Comparison of ENCODE assay signal across 8 mouse cellular contexts in genomic region chr11:120989523-120989922, GRCm38 (mm10). TPM values are rescaled to one million over a fixed set of nuclear protein-coding genes. Genes with fewer than 3 reads are reported as not detected.
DNase-seq lines count a peak whose midpoint lies in the region; ATAC-seq and TF ChIP-seq lines count a peak whose summit lies in the region.

No protein-coding gene starts in this region.

- no peak for DNase-seq in gastrocnemius, adult 2 months
- no peak for DNase-seq in gastrocnemius, adult 8-10 months (ENCODE audit: low spot score in 2 of 2)
- peak; percentile 22 for DNase-seq in A20 (ENCODE audit: low read depth, low spot score)
- no peak for DNase-seq in liver, embryonic 13.5 days
- no peak for DNase-seq in cerebellum, adult 18-20 months
- DNase-seq in left cerebral cortex, postnatal 25 days (ENCODE audit: low spot score in 2 of 2): no peak

- intact Hi-C loops in gastrocnemius, adult 2 months (cut with DNase I): loop anchor here (10.0 kb wide), 1 partner anchor 85 kb away; no protein-coding TSS in a partner anchor
- intact Hi-C loops in left cerebral cortex, postnatal 25 days (cut with DNase I): no loop called here

- H3K9me3 ChIP-seq in liver, embryonic 13.5 days (replicated peaks): no peaks in the 10 kb centered on the region

- 33% methylated on average over 1 of the region's 1 CpGs for WGBS in liver, embryonic 13.5 days (ENCODE audit: insufficient replicate concordance)

- H3K9ac ChIP-seq in liver, embryonic 13.5 days: peak overlapping the region; percentile 98

- H3K4me3 ChIP-seq in gastrocnemius, adult 2 months: peak overlapping the region; percentile 94
- H3K4me3 ChIP-seq in liver, embryonic 13.5 days (replicated peaks): peak overlapping the region; percentile 96

- H3K4me2 ChIP-seq in liver, embryonic 13.5 days: peak overlapping the region; percentile 85

- TF ChIP-seq CTCF in gastrocnemius, adult 2 months (IDR thresholded peaks at IDR 0.05): no peak

- peak overlapping the region; percentile 100 for H3K27ac ChIP-seq in gastrocnemius, adult 2 months
- H3K27ac ChIP-seq in liver, embryonic 13.5 days: peak overlapping the region; percentile 94

- H3K4me1 ChIP-seq in liver, embryonic 13.5 days (replicated peaks): peaks cover 80% of the 10 kb centered on the region

- ATAC-seq in erythroblast, adult 5-6 weeks (replicated peaks; ENCODE audit: low FRiP score, poor library complexity, severe bottlenecking): peak; percentile 23
- ATAC-seq in liver, embryonic 13.5 days (ENCODE audit: low read depth): no peak
- no peak for ATAC-seq in megakaryocyte progenitor cell, adult 5-6 weeks (replicated peaks; ENCODE audit: poor library complexity)

- H3K27me3 ChIP-seq in liver, embryonic 13.5 days: no peaks in the 10 kb centered on the region

- H3K36me3 ChIP-seq in liver, embryonic 13.5 days: peaks cover 29% of the 10 kb centered on the region

RNA-seq across cellular contexts. Expression of gene Csnk1d, which starts 1.6 kb away (rescaled TPM):
- 10 to 100 TPM; 50.0 to 53.7 TPM for total RNA-seq in gastrocnemius, adult 2 months (2021)
- total RNA-seq in gastrocnemius, adult 8-10 months (2022): 10 to 100 TPM; 50.9 to 64.8 (median 53.1) TPM
- total RNA-seq in erythroblast, adult 5-6 weeks (2015; ENCODE audit: low replicate concordance): 70.3 and 83.2 TPM in 2 replicates
- total RNA-seq in erythroblast, adult 5-6 weeks (2017; ENCODE audit: low replicate concordance): 121 and 148 TPM in 2 replicates
- polyA plus RNA-seq in liver, embryonic 13.5 days (2015; fragmentation: Nextera tagmentation; extraction: Ambion mirVana): 36.8 and 46.3 TPM in 2 replicates
- total RNA-seq in megakaryocyte progenitor cell, adult 5-6 weeks (2015): 51.3 and 64.2 TPM in 2 replicates
- total RNA-seq in megakaryocyte progenitor cell, adult 5-6 weeks (2017): 69.8 and 74.2 TPM in 2 replicates
- total RNA-seq in left cerebral cortex, postnatal 25 days (2021): 100 to 1,000 TPM; 116 to 122 TPM

RNA-seq across cellular contexts. Expression of gene Slc16a3, which starts 41.2 kb away (rescaled TPM):
- 100 to 1,000 TPM; 295 to 479 TPM for total RNA-seq in gastrocnemius, adult 2 months (2021)
- 100 to 1,000 TPM; 268 to 367 (median 304) TPM for total RNA-seq in gastrocnemius, adult 8-10 months (2022)
- 5.2 and 11.7 TPM in 2 replicates for total RNA-seq in erythroblast, adult 5-6 weeks (2015; ENCODE audit: low replicate concordance)
- total RNA-seq in erythroblast, adult 5-6 weeks (2017; ENCODE audit: low replicate concordance): 5.6 and 7.1 TPM in 2 replicates
- polyA plus RNA-seq in liver, embryonic 13.5 days (2015; fragmentation: Nextera tagmentation; extraction: Ambion mirVana): 71.4 and 81.7 TPM in 2 replicates
- 4.4 and 5.3 TPM in 2 replicates for total RNA-seq in megakaryocyte progenitor cell, adult 5-6 weeks (2015)
- 6.0 and 7.5 TPM in 2 replicates for total RNA-seq in megakaryocyte progenitor cell, adult 5-6 weeks (2017)
- total RNA-seq in left cerebral cortex, postnatal 25 days (2021): 1 to 10 TPM; 4.4 to 4.6 TPM

RNA-seq across cellular contexts. Expression of gene Cd7, which starts 49.7 kb away (rescaled TPM):
- not detected for total RNA-seq in gastrocnemius, adult 2 months (2021)
- not detected for total RNA-seq in gastrocnemius, adult 8-10 months (2022)
- 5.9 TPM in 1 of 2 replicates, not detected in the other for total RNA-seq in erythroblast, adult 5-6 weeks (2015; ENCODE audit: low replicate concordance)
- 4.8 TPM in 1 of 2 replicates, not detected in the other for total RNA-seq in erythroblast, adult 5-6 weeks (2017; ENCODE audit: low replicate concordance)
- 0.39 and 0.53 TPM in 2 replicates for polyA plus RNA-seq in liver, embryonic 13.5 days (2015; fragmentation: Nextera tagmentation; extraction: Ambion mirVana)
- 0.44 and 0.59 TPM in 2 replicates for total RNA-seq in megakaryocyte progenitor cell, adult 5-6 weeks (2015)
- total RNA-seq in megakaryocyte progenitor cell, adult 5-6 weeks (2017): 0.29 TPM in 1 of 2 replicates, not detected in the other
- total RNA-seq in left cerebral cortex, postnatal 25 days (2021): 1 to 10 TPM; 1.6 to 1.7 TPM

RNA-seq across cellular contexts. Expression of gene Ccdc57, which starts 56.9 kb away (rescaled TPM):
- total RNA-seq in gastrocnemius, adult 2 months (2021): 1 to 10 TPM; 3.4 to 3.6 TPM
- 1 to 10 TPM; 2.3 to 5.4 (median 3.6) TPM for total RNA-seq in gastrocnemius, adult 8-10 months (2022)
- 2.3 and 5.2 TPM in 2 replicates for total RNA-seq in erythroblast, adult 5-6 weeks (2015; ENCODE audit: low replicate concordance)
- 4.4 and 6.0 TPM in 2 replicates for total RNA-seq in erythroblast, adult 5-6 weeks (2017; ENCODE audit: low replicate concordance)
- 1.8 TPM in 2 replicates for polyA plus RNA-seq in liver, embryonic 13.5 days (2015; fragmentation: Nextera tagmentation; extraction: Ambion mirVana)
- 4.5 and 6.4 TPM in 2 replicates for total RNA-seq in megakaryocyte progenitor cell, adult 5-6 weeks (2015)
- total RNA-seq in megakaryocyte progenitor cell, adult 5-6 weeks (2017): 6.4 and 8.4 TPM in 2 replicates
- 1 to 10 TPM; 6.7 to 8.0 TPM for total RNA-seq in left cerebral cortex, postnatal 25 days (2021)

Comparison
In these comparisons a context has a peak if more than half of its experiments do, and no peak if none do; other contexts are left out.
1. RNA of gene Slc16a3, which starts 41.2 kb away (total RNA-seq): 295 to 479 TPM in gastrocnemius, adult 2 months and 268 to 367 TPM in gastrocnemius, adult 8-10 months; 5.2 to 11.7 TPM in erythroblast, adult 5-6 weeks, 4.4 to 7.5 TPM in megakaryocyte progenitor cell, adult 5-6 weeks and 4.4 to 4.6 TPM in left cerebral cortex, postnatal 25 days; every median in the first group is over 10 times any median in the second.